Mouse (Mus musculus) cortical plate, adult 2 months (tissue): ENCODE results near the gene Rpf1. TPM values are rescaled to one million over a fixed set of nuclear protein-coding genes. Genes with fewer than 3 reads are reported as not detected.

Source experiments
- H3K27ac ChIP-seq: fragments of 200-500 bp; 2 replicates; pipeline ENCODE4 v1.5.1; 2012; ENCODE audit warnings: low read length, control low read depth, inconsistent platforms; ENCODE audit not compliant: insufficient read depth
- H3K4me1 ChIP-seq: fragments of 200-500 bp; 2 replicates; pipeline ENCODE4 v1.6.1; 2011; ENCODE audit warnings: low read length; ENCODE audit not compliant: control insufficient read depth, insufficient read depth
- H3K4me3 ChIP-seq: fragments of 200-500 bp; 2 replicates; pipeline ENCODE4 v1.5.1; 2011; ENCODE audit warnings: mild to moderate bottlenecking, low read length, control low read depth; ENCODE audit not compliant: insufficient read depth
- CTCF ChIP-seq: fragments of 200-500 bp; IDR thresholded peaks from 2 replicates; pipeline ENCODE4 v1.5.1; 2011; ENCODE audit warnings: mild to moderate bottlenecking, control low read depth, low read length; ENCODE audit not compliant: insufficient read depth; ENCODE audit errors: extremely low read depth
- POLR2A ChIP-seq: fragments of 200-500 bp; IDR thresholded peaks from 2 replicates; pipeline ENCODE4 v1.6.1; 2011; ENCODE audit warnings: mild to moderate bottlenecking, low read length, control low read depth; ENCODE audit not compliant: insufficient read depth; ENCODE audit errors: extremely low read depth
- polyA plus RNA-seq: library from polyadenylated mRNA; depleted of rRNA; stranded (reverse); fragments of >200 nt; gene quantifications from 2 replicates; pipeline ENCODE4 v1.2.3, GENCODE M21; 2012

Gene Rpf1
- polyA plus RNA-seq, 1 experiment: 18.4 TPM

- TF ChIP-seq CTCF: no peak
- no peak for TF ChIP-seq POLR2A
- H3K4me1 ChIP-seq: no peaks in the 10 kb centered on the region; the same call in 1 of the 2 replicates
- H3K27ac ChIP-seq: no peak overlapping the region
- no peak overlapping the region for H3K4me3 ChIP-seq
Measured at GRCm38 (mm10) chr3:146501601-146502123, 19.6 kb downstream of the Rpf1 start.

GRCm38 (mm10) chr3:146500810-146501201 lies 20.4 kb downstream of the Rpf1 start:
- no peak overlapping the region; the same call in 1 of the 2 replicates for H3K4me3 ChIP-seq
- no peaks in the 10 kb centered on the region; the same call in 1 of the 2 replicates for H3K4me1 ChIP-seq
- H3K27ac ChIP-seq: peak overlapping the region; percentile 76; the same call in 1 of the 2 replicates
- TF ChIP-seq POLR2A (no peak), CTCF (no peak)

GRCm38 (mm10) chr3:146500003-146500809 lies 21.0 kb downstream of the Rpf1 start:
- no peak for TF ChIP-seq CTCF
- TF ChIP-seq POLR2A: no peak
- peak overlapping the region; percentile 76 for H3K27ac ChIP-seq
- H3K4me3 ChIP-seq: peak overlapping the region; percentile 94
- H3K4me1 ChIP-seq: no peaks in the 10 kb centered on the region; the same call in 1 of the 2 replicates

- TF ChIP-seq CTCF: no peak
- TF ChIP-seq POLR2A: no peak
- Histone ChIP-seq H3K4me1 (no peaks in the 10 kb centered on the region; the same call in 1 of the 2 replicates), H3K27ac (peak within 1 kb of the TSS; percentile 96), H3K4me3 (peak within 1 kb of the TSS; percentile 94)
Measured at GRCm38 (mm10) chr3:146499431-146500002, 21.7 kb downstream of the Rpf1 start, which contains the start of the genes Spata1 and Gng5. Gene Spata1 (minus strand): TSS chr3:146499753. Gene Gng5 (plus strand): TSS chr3:146499807.

GRCm38 (mm10) chr3:146498989-146499388 lies 22.2 kb downstream of the Rpf1 start:
- Histone ChIP-seq H3K27ac (peak overlapping the region; percentile 96), H3K4me3 (peak overlapping the region; percentile 94), H3K4me1 (no peaks in the 10 kb centered on the region; the same call in 1 of the 2 replicates)
- TF ChIP-seq CTCF: no peak
- no peak for TF ChIP-seq POLR2A

- TF ChIP-seq CTCF (no peak), POLR2A (no peak)
- Histone ChIP-seq H3K4me1 (no peaks in the 10 kb centered on the region), H3K4me3 (no peak overlapping the region), H3K27ac (no peak overlapping the region)
Measured at GRCm38 (mm10) chr3:146494941-146495340, 26.3 kb downstream of the Rpf1 start.

GRCm38 (mm10) chr3:146486464-146486863 lies 34.8 kb downstream of the Rpf1 start:
- TF ChIP-seq CTCF (no peak), POLR2A (no peak)
- Histone ChIP-seq H3K4me3 (no peak overlapping the region), H3K27ac (no peak overlapping the region), H3K4me1 (no peaks in the 10 kb centered on the region)

- H3K4me1 ChIP-seq: no peaks in the 10 kb centered on the region
- no peak overlapping the region for H3K27ac ChIP-seq
- H3K4me3 ChIP-seq: no peak overlapping the region
- no peak for TF ChIP-seq CTCF
- TF ChIP-seq POLR2A: no peak
Measured at GRCm38 (mm10) chr3:146482044-146482443, 39.2 kb downstream of the Rpf1 start.

- Histone ChIP-seq H3K4me3 (no peak overlapping the region), H3K4me1 (no peaks in the 10 kb centered on the region), H3K27ac (no peak overlapping the region)
- TF ChIP-seq POLR2A: no peak
- TF ChIP-seq CTCF: no peak
Measured at GRCm38 (mm10) chr3:146474428-146474827, 46.8 kb downstream of the Rpf1 start.
